8 mouse cellular contexts compared by ENCODE assay signal in genomic region chrX:48094658-48095057, GRCm38 (mm10). TPM values are rescaled to one million over a fixed set of nuclear protein-coding genes. Genes with fewer than 3 reads are reported as not detected.
DNase-seq lines count a peak whose midpoint lies in the region; ATAC-seq and TF ChIP-seq lines count a peak whose summit lies in the region.

No protein-coding gene starts in this region.

- no peaks in the 10 kb centered on the region for H3K9me3 ChIP-seq in heart, embryonic 11.5 days (replicated peaks; ENCODE audit: control insufficient read depth, low read length)

- no peaks in the 10 kb centered on the region for H3K36me3 ChIP-seq in heart, adult 2 months (ENCODE audit: control insufficient read depth, insufficient read depth, low read length)
- H3K36me3 ChIP-seq in heart, embryonic 11.5 days (ENCODE audit: control insufficient read depth, insufficient read depth, low read length): no peaks in the 10 kb centered on the region

- peak in 1 of 2 experiments; percentile 7 for DNase-seq in heart, adult 2 months
- DNase-seq in B cell, adult 2 months: peak; percentile 76 to 79
- DNase-seq in ZHBTc4 (ENCODE audit: low read depth, low spot score): peak; percentile 67
- DNase-seq in natural killer cell, adult 2 months (ENCODE audit: low spot score in 2 of 2): peak; percentile 38 to 60
- DNase-seq in frontal cortex, adult 2 months (ENCODE audit: extremely low spot score in 1 of 2, low spot score in 1 of 2): no peak
- no peak for DNase-seq in ovary, postnatal 10 days (ENCODE audit: low spot score)
- DNase-seq in left cerebral cortex, adult 11 months (ENCODE audit: low spot score): no peak

- WGBS in heart, adult 2 months: 74% methylated on average over 4 of the region's 4 CpGs
- 60% methylated on average over 4 of the region's 4 CpGs for WGBS in heart, embryonic 11.5 days (ENCODE audit: insufficient replicate concordance)

- peak; percentile 68 for TF ChIP-seq CTCF in heart, adult 2 months (IDR thresholded peaks at IDR 0.05)

- no peak overlapping the region for H3K4me3 ChIP-seq in heart, adult 2 months
- H3K4me3 ChIP-seq in heart, embryonic 11.5 days (ENCODE audit: low read depth, low read length): no peak overlapping the region

- no peak for TF ChIP-seq EP300 in heart, adult 2 months (IDR thresholded peaks at IDR 0.05; ENCODE audit: insufficient read depth, low read depth, low read length)

- intact Hi-C loops in heart, adult 2 months (cut with DNase I): loop anchor here (5.0 kb wide), 1 partner anchor 42 kb away; no protein-coding TSS in a partner anchor

- no peaks in the 10 kb centered on the region for H3K79me2 ChIP-seq in heart, adult 2 months (replicated peaks; ENCODE audit: control insufficient read depth, insufficient read depth, low read length)

- no peak for ATAC-seq in heart, embryonic 11.5 days (replicated peaks; ENCODE audit: insufficient number of reproducible peaks, low FRiP score, low TSS enrichment)

- H3K4me2 ChIP-seq in heart, embryonic 11.5 days: no peak overlapping the region

- H3K27ac ChIP-seq in heart, adult 2 months: no peak overlapping the region
- H3K27ac ChIP-seq in heart, embryonic 11.5 days (ENCODE audit: low read depth, low read length): no peak overlapping the region

- no peaks in the 10 kb centered on the region for H3K27me3 ChIP-seq in heart, adult 2 months (ENCODE audit: control insufficient read depth, insufficient read depth, low read length)
- no peaks in the 10 kb centered on the region for H3K27me3 ChIP-seq in heart, embryonic 11.5 days (ENCODE audit: control insufficient read depth, insufficient read depth, low read length)

- TF ChIP-seq POLR2A in heart, adult 2 months (IDR thresholded peaks at IDR 0.05; ENCODE audit: insufficient read depth, low read depth, low read length): no peak

- peaks cover 6% of the 10 kb centered on the region for H3K4me1 ChIP-seq in heart, adult 2 months (ENCODE audit: control insufficient read depth, insufficient read depth, low read length)
- no peaks in the 10 kb centered on the region for H3K4me1 ChIP-seq in heart, embryonic 11.5 days (ENCODE audit: control insufficient read depth, insufficient read depth, low read length)

- no peak overlapping the region for H3K9ac ChIP-seq in heart, adult 2 months (ENCODE audit: low read depth, low read length)
- no peak overlapping the region for H3K9ac ChIP-seq in heart, embryonic 11.5 days (ENCODE audit: low read depth, low read length)

RNA-seq across cellular contexts. Expression of gene Xpnpep2, which starts 13.9 kb away (rescaled TPM):
- total RNA-seq in heart, adult 2 months (2021): 1 to 10 TPM; 1.5 to 1.9 TPM
- polyA plus RNA-seq in heart, adult 2 months (2012; rRNA removed): 2.1 and 4.1 TPM in 2 replicates
- polyA plus RNA-seq in heart, embryonic 11.5 days (2014; fragmentation: Nextera tagmentation; extraction: Ambion mirVana): 0.55 and 0.72 TPM in 2 replicates
- 0.14 and 0.21 TPM in 2 replicates for polyA plus RNA-seq in frontal cortex, adult 2 months (2012; rRNA removed)

RNA-seq across cellular contexts. Expression of gene Sash3, which starts 51.6 kb away (rescaled TPM):
- total RNA-seq in heart, adult 2 months (2021): 1 to 10 TPM; 1.2 to 1.3 TPM
- 1.4 and 2.9 TPM in 2 replicates for polyA plus RNA-seq in heart, adult 2 months (2012; rRNA removed)
- 0.76 and 1.0 TPM in 2 replicates for polyA plus RNA-seq in heart, embryonic 11.5 days (2014; fragmentation: Nextera tagmentation; extraction: Ambion mirVana)
- polyA plus RNA-seq in frontal cortex, adult 2 months (2012; rRNA removed): 1.7 and 1.8 TPM in 2 replicates

Comparison
In these comparisons a context has a peak if more than half of its experiments do, and no peak if none do; other contexts are left out.
1. DNase-seq: peak in B cell, adult 2 months (2 of 2), ZHBTc4 (single experiment) and natural killer cell, adult 2 months (2 of 2); none in frontal cortex, adult 2 months (0 of 2), ovary, postnatal 10 days (single experiment) and left cerebral cortex, adult 11 months (single experiment).